Mouse (Mus musculus): Measurements from ENCODE around the gene Skp2.

Gene Skp2

DNA sequence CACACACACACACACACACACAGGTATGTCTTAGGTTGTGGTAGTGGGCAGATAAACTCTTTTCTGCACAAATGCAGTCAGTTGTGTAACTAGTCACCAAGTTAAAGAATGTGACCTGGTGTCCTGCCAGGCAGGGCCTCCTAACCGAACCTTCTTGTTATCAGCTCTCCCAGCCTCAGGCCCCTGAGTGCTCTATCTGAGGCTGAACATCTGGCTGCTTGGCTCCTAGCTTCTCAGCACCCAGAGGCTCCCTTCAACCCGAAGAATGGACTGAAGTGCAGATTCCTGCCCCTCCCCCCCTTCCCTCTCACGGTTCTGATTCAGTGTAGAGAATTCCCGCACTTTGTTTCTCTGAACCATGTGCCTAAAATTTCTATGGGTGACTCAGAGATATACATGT lies 80.6 kb downstream of the Skp2 start:
- DNase-seq (ENCODE audit: low spot score) = peak; percentile 47

DNA sequence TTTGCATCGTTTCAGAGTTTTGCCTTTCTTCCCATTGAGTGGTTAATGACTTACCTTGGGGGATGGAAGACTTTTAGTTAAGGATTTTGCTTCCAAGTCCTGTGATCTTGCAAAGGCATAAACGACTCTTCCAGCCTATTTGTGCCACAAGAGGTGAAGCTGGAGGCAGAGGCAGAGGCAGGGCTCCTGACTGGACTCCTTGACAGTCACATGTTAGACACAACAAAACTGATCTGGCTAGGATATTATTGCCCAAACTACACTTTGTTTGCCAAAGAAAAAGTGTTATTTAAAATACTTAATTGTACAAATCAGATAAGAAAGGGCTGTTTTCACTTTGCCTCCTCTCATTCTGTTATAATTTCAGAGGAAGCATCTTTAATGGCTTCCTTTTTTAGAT lies 81.1 kb downstream of the Skp2 start:
- no peak for DNase-seq (ENCODE audit: low spot score)

DNA sequence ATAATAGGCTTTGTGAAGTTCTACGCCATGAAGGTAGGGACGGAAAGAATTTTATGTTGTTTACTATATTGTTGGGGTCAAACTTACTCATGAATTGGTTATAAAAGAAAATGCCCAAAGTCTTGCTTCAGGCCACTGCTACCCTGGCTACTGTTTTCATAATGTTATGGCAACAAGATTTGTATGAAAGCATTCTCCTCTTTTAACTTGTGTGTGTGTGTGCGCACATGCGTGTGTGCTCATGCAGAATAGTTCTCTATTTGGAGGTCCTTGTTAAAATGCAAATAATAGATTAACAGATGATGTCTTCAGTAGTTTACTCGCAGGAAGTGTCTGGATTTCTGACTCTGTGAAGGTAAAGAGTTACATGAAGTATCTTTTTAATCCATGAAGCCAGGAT lies 81.5 kb downstream of the Skp2 start:
- no peak for DNase-seq (ENCODE audit: low spot score)

- DNase-seq (ENCODE audit: low spot score) = no peak
Measured at GRCm38 (mm10) chr15:9073067-9073608, 82.1 kb downstream of the Skp2 start.

DNA sequence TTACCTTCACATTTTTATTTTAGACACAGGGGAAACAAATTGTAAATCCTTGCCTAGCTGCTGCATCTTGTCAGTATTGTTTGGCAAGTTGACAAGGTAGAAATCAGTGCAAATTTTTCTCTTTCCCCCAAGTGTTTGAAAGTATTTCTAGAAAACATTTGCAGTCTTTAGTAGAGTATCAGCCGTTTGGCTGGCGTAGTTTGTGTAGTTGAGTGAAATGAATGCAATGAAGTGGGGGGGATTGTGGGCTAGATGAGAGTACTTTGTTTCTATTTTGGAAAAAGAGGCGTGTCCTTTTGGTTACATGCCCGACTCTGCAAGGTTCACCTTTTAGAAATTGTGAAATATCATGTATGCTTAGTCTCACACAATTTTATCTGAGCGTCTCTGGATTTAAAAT lies 82.6 kb downstream of the Skp2 start:
- DNase-seq (ENCODE audit: low spot score) = peak; percentile 40

DNA sequence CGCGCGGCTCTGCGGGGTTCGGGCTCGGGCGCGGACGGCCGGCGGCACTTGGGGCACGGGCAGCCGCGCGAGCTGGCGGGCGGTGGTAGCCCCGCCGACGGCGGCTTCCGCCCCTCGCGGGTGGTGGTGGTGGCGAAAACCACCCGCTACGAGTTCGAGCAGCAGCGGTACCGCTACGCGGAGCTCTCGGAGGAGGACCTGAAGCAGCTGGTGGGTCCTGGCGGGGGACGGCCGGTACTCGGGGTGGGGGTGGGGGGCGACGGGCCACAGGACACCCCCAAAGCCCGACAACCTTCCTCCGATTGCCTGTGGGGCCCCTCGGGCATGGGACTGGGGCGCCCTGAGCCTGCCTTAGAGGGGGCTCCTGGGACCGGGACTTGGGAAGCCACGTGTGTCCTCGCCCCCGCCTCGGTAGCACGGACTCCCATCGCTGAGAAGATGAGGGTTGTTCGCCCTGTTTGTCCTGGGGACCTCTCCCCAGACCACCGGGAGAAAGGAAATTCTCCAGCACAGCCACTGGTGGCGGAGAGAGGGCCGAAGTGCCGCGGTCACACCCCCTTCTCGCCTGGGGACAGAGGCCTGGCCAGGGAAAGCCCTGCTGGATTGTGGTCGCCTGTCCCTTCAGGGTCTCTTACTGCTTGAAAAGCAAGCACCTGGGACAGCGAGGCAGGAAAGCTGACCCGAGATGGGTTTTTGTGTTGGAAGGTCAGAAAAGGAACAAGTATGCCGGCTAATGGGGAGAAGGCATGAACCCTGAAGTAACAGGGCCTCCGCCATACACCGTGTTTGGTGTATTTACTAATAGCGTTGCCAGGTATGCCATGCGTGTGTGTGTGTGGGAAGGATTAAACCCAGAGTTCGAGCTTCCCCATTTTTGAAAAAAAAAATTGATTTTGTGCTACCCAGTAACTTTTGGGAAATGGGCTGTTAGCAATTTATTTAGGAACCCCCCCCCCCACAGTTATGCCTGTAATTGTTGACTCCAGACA lies 83.4 kb downstream of the Skp2 start:
- peak; percentile 62 for DNase-seq (ENCODE audit: low spot score)

GRCm38 (mm10) chr15:9070912-9071555 lies 84.2 kb downstream of the Skp2 start, which contains the start of gene Nadk2:
Gene Nadk2, plus strand, starts transcription at chr15:9071260.
- DNase-seq (ENCODE audit: low spot score) = peak; percentile 99

GRCm38 (mm10) chr15:9070353-9070752 lies 84.9 kb downstream of the Skp2 start:
- peak; percentile 60 for DNase-seq (ENCODE audit: low spot score)

- DNase-seq (ENCODE audit: low spot score) = no peak
Measured at GRCm38 (mm10) chr15:9068881-9069280, 86.3 kb downstream of the Skp2 start.
